Mouse (Mus musculus): ENCODE measurements around the gene Herpud2.

GRCm38 (mm10) chr9:25173171-25173570, 21.6 kb upstream of the Herpud2 start:
- TF ChIP-seq CTCF (IDR thresholded peaks at IDR 0.05; ENCODE audit: control insufficient read depth, insufficient read depth, insufficient replicate concordance, low read depth, low read length) (no peak), POLR2A (IDR thresholded peaks at IDR 0.05; ENCODE audit: control insufficient read depth, low read depth, low read length) (no peak)
